Mouse (Mus musculus) adrenal gland, adult (tissue): ENCODE data around the gene Gm9117.
"Not testable (repeated sequence)": the region's sequence is repeated elsewhere in the genome, so short reads cannot be mapped to it uniquely, and the experiment has no call there.

Source experiments
- DNase-seq, 2 experiments: peaks; one replicate each; pipeline ENCODE4 v3.0.0; 2022 to 2023; ENCODE audit warnings: low spot score in 1 of 2; ENCODE audit not compliant: inconsistent age in 2 of 2

The Gm9117 gene

DNA sequence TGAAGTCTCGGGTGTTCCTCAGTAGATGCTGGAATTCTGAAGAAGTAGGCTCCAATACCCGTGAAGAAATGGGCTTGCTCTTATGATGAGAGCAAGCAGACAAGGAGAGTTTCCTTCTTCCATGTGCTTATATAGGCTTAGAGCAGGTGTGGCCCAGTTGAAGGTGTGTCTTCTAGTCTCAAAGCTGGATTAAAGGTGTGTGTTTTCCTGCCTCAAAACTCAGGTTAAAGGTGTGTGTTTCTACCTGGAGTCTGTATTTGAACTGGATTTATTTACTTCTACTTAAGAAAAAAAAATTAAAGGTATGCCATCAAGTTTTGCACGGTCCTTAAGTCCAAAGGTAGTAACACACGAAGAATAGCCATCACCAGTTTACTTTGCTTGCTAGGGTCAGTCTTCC lies at the start of gene Gm9117:
TSS of gene Gm9117 (minus strand) at position 101 of the 400 bp plus-strand sequence.
- not testable (repeated sequence) for DNase-seq

DNA sequence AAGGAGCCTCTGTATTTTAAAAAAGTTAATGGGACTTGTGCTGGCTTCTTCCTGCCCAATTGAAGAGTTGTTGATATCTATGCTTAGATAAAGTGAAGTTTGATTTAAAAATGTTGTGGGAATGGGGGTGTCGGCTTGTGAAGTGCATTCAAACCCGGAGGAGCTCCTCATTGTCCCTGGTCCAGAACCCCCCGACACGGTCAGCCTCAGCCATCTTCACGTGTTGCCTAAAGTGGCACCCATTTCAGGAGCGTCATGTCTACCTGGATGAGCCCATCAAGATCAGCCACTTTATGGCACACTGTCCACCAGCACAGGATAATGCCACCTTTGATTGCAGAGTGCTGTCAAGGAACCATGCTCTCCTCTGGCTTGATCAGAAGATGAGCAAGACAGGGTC lies 25.6 kb upstream of the Gm9117 start:
- DNase-seq, result not testable (repeated sequence)

DNA sequence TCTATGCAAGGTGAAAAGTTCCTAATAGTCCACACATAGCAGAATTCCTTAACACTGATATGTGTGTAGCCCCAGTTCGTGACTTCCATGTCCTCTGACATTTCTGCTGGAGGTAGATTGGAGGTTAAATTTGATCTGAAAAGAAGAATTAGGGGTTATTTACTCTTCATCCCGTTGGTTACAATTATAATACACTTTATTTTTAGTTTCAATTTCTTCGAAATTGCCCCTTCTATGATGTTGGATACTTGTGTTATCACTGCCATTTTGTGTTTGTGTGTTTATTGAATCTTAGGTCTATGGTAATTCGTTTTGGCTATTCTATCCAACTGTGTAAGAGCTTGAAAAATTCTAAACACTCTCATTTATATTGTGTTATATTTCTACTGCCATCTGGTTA lies 17.9 kb upstream of the Gm9117 start, which contains the start of gene Tdpoz5:
TSS of gene Tdpoz5 (minus strand) at position 101 of the 400 bp plus-strand sequence.
- not testable (repeated sequence) for DNase-seq

DNA sequence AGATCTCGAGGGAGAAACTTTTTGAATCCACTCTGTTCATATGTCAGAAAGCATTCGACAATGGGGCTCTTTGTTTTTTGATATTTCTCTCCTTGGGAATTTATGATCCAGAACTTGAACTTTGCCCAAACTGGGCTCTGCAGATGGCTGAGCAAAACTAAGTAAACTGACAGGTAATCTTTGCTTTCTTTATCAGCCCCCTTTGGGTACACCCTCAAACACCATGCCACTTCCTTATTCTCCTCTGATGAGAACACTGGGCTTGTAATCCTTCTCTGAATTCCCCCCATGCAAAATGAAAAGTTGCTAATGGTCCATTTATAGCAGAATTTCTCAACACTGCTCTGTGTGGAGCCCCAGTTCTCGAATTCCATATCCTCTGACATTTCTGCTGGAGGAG lies 5.0 kb downstream of the Gm9117 start:
- not testable (repeated sequence) for DNase-seq
